8 mouse cellular contexts compared by ENCODE assay signal in genomic region chr3:95314486-95315093, GRCm38 (mm10). TPM values are rescaled to one million over a fixed set of nuclear protein-coding genes. Genes with fewer than 3 reads are reported as not detected.
DNase-seq lines count a peak whose midpoint lies in the region; ATAC-seq and TF ChIP-seq lines count a peak whose summit lies in the region.

Gene Cers2, plus strand, starts transcription at chr3:95314791.

- peak within 1 kb of the TSS; percentile 87 for H3K4me2 ChIP-seq in heart, postnatal 0 days (ENCODE audit: low read depth, low read length)
- H3K4me2 ChIP-seq in limb, embryonic 11.5 days (ENCODE audit: low read depth, severe bottlenecking) = peak within 1 kb of the TSS; percentile 80
- peak within 1 kb of the TSS; percentile 80 for H3K4me2 ChIP-seq in neural tube, embryonic 15.5 days

- ATAC-seq in heart, postnatal 0 days (ENCODE audit: insufficient read depth, low read depth) = no peak
- ATAC-seq in limb, embryonic 11.5 days (ENCODE audit: insufficient number of reproducible peaks, low FRiP score, low TSS enrichment, low read depth) = peak; percentile 1; the same call in 1 of the 2 replicates
- ATAC-seq in neural tube, embryonic 15.5 days (ENCODE audit: low FRiP score) = peak; percentile 39

- 4% methylated on average over 27 of the region's 27 CpGs for WGBS in heart, postnatal 0 days
- WGBS in limb, embryonic 11.5 days = 3% methylated on average over 27 of the region's 27 CpGs
- 2% methylated on average over 27 of the region's 27 CpGs for WGBS in neural tube, embryonic 15.5 days

- TF ChIP-seq POLR2A in embryonic fibroblast, embryonic 13.5 days (IDR thresholded peaks at IDR 0.05; ENCODE audit: low read depth, low read length) = peak; percentile 30

- TF ChIP-seq CTCF in embryonic fibroblast, embryonic 13.5 days (IDR thresholded peaks at IDR 0.05; ENCODE audit: borderline replicate concordance, insufficient read depth, low read length) = no peak
- no peak for TF ChIP-seq CTCF in heart, postnatal 0 days (IDR thresholded peaks at IDR 0.05; ENCODE audit: low read depth)

- H3K4me1 ChIP-seq in embryonic fibroblast, embryonic 13.5 days (ENCODE audit: control insufficient read depth, insufficient read depth, low read length) = peaks cover 17% of the 10 kb centered on the region; the same call in 1 of the 2 replicates
- H3K4me1 ChIP-seq in heart, postnatal 0 days (ENCODE audit: control insufficient read depth, insufficient read depth) = peaks cover 29% of the 10 kb centered on the region
- H3K4me1 ChIP-seq in limb, embryonic 11.5 days (ENCODE audit: control insufficient read depth, insufficient read depth, low read length) = peaks cover 13% of the 10 kb centered on the region
- H3K4me1 ChIP-seq in neural tube, embryonic 15.5 days = peaks cover 31% of the 10 kb centered on the region

- H3K27ac ChIP-seq in embryonic fibroblast, embryonic 13.5 days (ENCODE audit: insufficient read depth, low read length) = peak within 1 kb of the TSS; percentile 65
- peak within 1 kb of the TSS; percentile 93 for H3K27ac ChIP-seq in heart, postnatal 0 days (ENCODE audit: low read depth)
- H3K27ac ChIP-seq in limb, embryonic 11.5 days (replicated peaks; ENCODE audit: low read depth, low read length) = peak within 1 kb of the TSS; percentile 90
- peak within 1 kb of the TSS; percentile 89 for H3K27ac ChIP-seq in neural tube, embryonic 15.5 days (replicated peaks)

- DNase-seq in heart, adult 11 months = peak; percentile 79
- no peak for DNase-seq in heart, adult 9 months (ENCODE audit: low spot score in 2 of 2)
- peak; percentile 49 for DNase-seq in ES-CJ7 (ENCODE audit: low read depth, low spot score)
- peak; percentile 6 for DNase-seq in heart, postnatal 0 days (ENCODE audit: low spot score)
- no peak for DNase-seq in limb, embryonic 11.5 days (ENCODE audit: low spot score)
- no peak for DNase-seq in ovary, postnatal 36 days (ENCODE audit: low spot score)

- no peaks in the 10 kb centered on the region for H3K9me3 ChIP-seq in heart, postnatal 0 days (replicated peaks; ENCODE audit: control insufficient read depth, low read length)
- no peaks in the 10 kb centered on the region for H3K9me3 ChIP-seq in limb, embryonic 11.5 days (ENCODE audit: control insufficient read depth, low read length)
- no peaks in the 10 kb centered on the region for H3K9me3 ChIP-seq in neural tube, embryonic 15.5 days (replicated peaks)

- H3K9ac ChIP-seq in heart, postnatal 0 days (replicated peaks; ENCODE audit: low read depth, low read length) = peak within 1 kb of the TSS; percentile 97
- peak within 1 kb of the TSS; percentile 98 for H3K9ac ChIP-seq in limb, embryonic 11.5 days (ENCODE audit: low read length)
- peak within 1 kb of the TSS; percentile 98 for H3K9ac ChIP-seq in neural tube, embryonic 15.5 days (replicated peaks)

- H3K36me3 ChIP-seq in heart, postnatal 0 days (replicated peaks; ENCODE audit: control insufficient read depth, insufficient read depth, low read length) = no peaks in the 10 kb centered on the region; the same call in 1 of the 2 replicates
- H3K36me3 ChIP-seq in limb, embryonic 11.5 days (ENCODE audit: control insufficient read depth, insufficient read depth, low read length) = no peaks in the 10 kb centered on the region
- no peaks in the 10 kb centered on the region for H3K36me3 ChIP-seq in neural tube, embryonic 15.5 days

- no peaks in the 10 kb centered on the region for H3K27me3 ChIP-seq in heart, postnatal 0 days (ENCODE audit: control insufficient read depth, insufficient read depth, low read length)
- H3K27me3 ChIP-seq in limb, embryonic 11.5 days (ENCODE audit: control insufficient read depth, insufficient read depth, low read length) = no peaks in the 10 kb centered on the region
- H3K27me3 ChIP-seq in neural tube, embryonic 15.5 days (replicated peaks) = no peaks in the 10 kb centered on the region

- H3K4me3 ChIP-seq in embryonic fibroblast, embryonic 13.5 days (ENCODE audit: insufficient read depth, low read length) = peak within 1 kb of the TSS; percentile 85
- peak within 1 kb of the TSS; percentile 88 for H3K4me3 ChIP-seq in heart, postnatal 0 days (ENCODE audit: low read depth, low read length)
- peak within 1 kb of the TSS; percentile 91 for H3K4me3 ChIP-seq in limb, embryonic 11.5 days (ENCODE audit: low read depth, low read length)
- H3K4me3 ChIP-seq in neural tube, embryonic 15.5 days (replicated peaks) = peak within 1 kb of the TSS; percentile 88

- no peak for TF ChIP-seq EP300 in heart, postnatal 0 days (IDR thresholded peaks at IDR 0.05; ENCODE audit: low read depth)

RNA-seq across cellular contexts. Expression of gene Cers2, which starts in this region (rescaled TPM):
- 159 and 178 TPM in 2 replicates for polyA plus RNA-seq in embryonic fibroblast, embryonic 13.5 days (2011; ENCODE audit: insufficient read length, low read depth, missing spikeins)
- 108 and 126 TPM in 2 replicates for total RNA-seq in heart, postnatal 0 days (2014; rRNA removed; ENCODE audit: low replicate concordance)
- 88.4 and 89.4 TPM in 2 replicates for polyA plus RNA-seq in heart, postnatal 0 days (2015; fragmentation: Nextera tagmentation; extraction: Ambion mirVana)
- polyA plus RNA-seq in limb, embryonic 11.5 days (2014; fragmentation: Nextera tagmentation; extraction: Ambion mirVana) = 132 and 138 TPM in 2 replicates
- 93.4 and 102 TPM in 2 replicates for polyA plus RNA-seq in neural tube, embryonic 15.5 days (2015; fragmentation: Nextera tagmentation; extraction: Ambion mirVana)

Comparison
In these comparisons a context has a peak if more than half of its experiments do, and no peak if none do; other contexts are left out.
1. DNase-seq: peak in heart, adult 11 months (single experiment), ES-CJ7 (single experiment) and heart, postnatal 0 days (single experiment); none in heart, adult 9 months (0 of 2), limb, embryonic 11.5 days (single experiment) and ovary, postnatal 36 days (single experiment).
2. Peak in every context shown above with its lines, with median percentiles within 50 percentile points of each other: H3K27ac ChIP-seq, H3K4me3 ChIP-seq, H3K4me2 ChIP-seq and H3K9ac ChIP-seq.